Mouse (Mus musculus): ENCODE results near the gene Ndufa13. TPM values are rescaled to one million over a fixed set of nuclear protein-coding genes. Genes with fewer than 3 reads are reported as not detected.
"Not testable (repeated sequence)": the region's sequence is repeated elsewhere in the genome, so short reads cannot be mapped to it uniquely, and the experiment has no call there.

Ndufa13 gene
- 223 and 232 TPM in 2 replicates for total RNA-seq (2014; rRNA removed; ENCODE audit: low replicate concordance)
- 666 and 702 TPM in 2 replicates for polyA plus RNA-seq (2015; fragmentation: Nextera tagmentation; extraction: Ambion mirVana)

DNA sequence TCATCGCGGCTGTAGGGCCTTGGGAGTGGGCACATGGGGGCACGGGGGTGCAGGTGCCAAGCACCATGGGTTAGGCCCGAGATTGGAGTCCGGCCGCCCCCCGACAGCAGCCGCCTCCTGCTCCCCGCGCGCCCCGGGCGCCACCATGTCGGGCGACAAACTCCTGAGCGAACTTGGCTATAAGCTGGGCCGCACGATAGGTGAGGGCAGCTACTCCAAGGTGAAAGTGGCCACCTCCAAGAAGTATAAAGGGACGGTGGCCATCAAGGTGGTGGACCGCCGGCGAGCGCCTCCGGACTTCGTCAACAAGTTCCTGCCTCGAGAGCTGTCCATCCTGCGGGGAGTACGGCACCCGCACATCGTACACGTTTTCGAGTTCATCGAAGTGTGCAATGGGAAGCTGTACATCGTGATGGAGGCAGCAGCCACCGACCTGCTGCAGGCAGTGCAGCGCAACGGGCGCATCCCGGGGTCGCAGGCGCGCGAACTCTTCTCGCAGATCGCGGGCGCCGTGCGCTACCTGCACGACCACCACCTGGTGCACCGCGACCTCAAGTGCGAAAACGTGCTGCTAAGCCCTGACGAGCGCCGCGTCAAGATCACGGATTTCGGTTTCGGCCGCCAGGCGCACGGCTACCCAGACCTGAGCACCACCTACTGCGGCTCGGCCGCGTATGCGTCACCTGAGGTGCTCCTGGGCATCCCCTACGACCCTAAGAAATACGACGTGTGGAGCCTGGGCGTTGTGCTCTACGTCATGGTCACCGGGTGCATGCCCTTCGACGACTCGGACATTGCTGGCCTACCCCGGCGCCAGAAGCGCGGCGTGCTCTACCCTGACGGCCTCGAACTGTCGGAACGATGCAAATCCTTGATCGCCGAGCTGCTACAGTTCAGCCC, at the start of gene Ndufa13, which contains the start of the genes Tssk6 and Yjefn3:
Ndufa13 (minus strand) TSS at position 396 of the 900 bp plus-strand sequence.
Tssk6 (plus strand) TSS at position 22 of the 900 bp plus-strand sequence.
Yjefn3 (minus strand) TSS at position 550 of the 900 bp plus-strand sequence.
- no peaks in the 10 kb centered on the region for H3K9me3 ChIP-seq (replicated peaks; ENCODE audit: control insufficient read depth, low read length)
- H3K4me2 ChIP-seq (ENCODE audit: low read depth, low read length), result peak within 1 kb of the TSS; percentile 75
- H3K36me3 ChIP-seq (replicated peaks; ENCODE audit: control insufficient read depth, insufficient read depth, low read length), result no peaks in the 10 kb centered on the region; the same call in 1 of the 2 replicates
- DNase-seq (ENCODE audit: low spot score) (no peak), ATAC-seq (ENCODE audit: insufficient read depth, low read depth) (peak; percentile 27)
- H3K9ac ChIP-seq (replicated peaks; ENCODE audit: low read depth, low read length), result peak within 1 kb of the TSS; percentile 79
- H3K27me3 ChIP-seq (ENCODE audit: control insufficient read depth, insufficient read depth, low read length), result no peaks in the 10 kb centered on the region
- 0 out of 2 replicates have a peak, but pooled peaks have one; percentile 24 for TF ChIP-seq EP300 (IDR thresholded peaks at IDR 0.05; ENCODE audit: low read depth)
- no peak for TF ChIP-seq CTCF (IDR thresholded peaks at IDR 0.05; ENCODE audit: low read depth)
- H3K4me3 ChIP-seq (ENCODE audit: low read depth, low read length), result peak within 1 kb of the TSS; percentile 77
- H3K27ac ChIP-seq (ENCODE audit: low read depth), result peak within 1 kb of the TSS; percentile 92
- WGBS, result 5% methylated on average over 88 of the region's 89 CpGs
- peaks cover 31% of the 10 kb centered on the region for H3K4me1 ChIP-seq (ENCODE audit: control insufficient read depth, insufficient read depth)

DNA sequence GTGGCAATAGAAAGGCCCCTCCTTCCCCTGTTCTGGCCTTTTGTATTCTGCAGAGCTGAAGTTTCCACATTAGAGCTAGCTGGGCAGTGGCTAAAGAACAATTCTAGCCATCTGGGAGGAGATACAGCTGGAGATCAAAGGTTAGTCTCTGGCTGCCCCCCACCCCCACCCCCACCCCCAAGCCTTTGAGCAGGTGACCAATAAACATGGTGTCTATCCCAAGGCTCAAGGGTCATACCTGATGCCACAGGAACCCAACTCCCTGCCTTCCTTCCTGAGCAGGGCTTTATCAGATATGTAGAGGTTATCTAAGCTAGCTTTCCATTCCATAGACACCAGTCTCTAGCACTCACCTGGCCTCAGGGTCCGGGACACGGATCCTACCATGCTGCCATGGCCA, 47.9 kb upstream of the Ndufa13 start:
- Histone ChIP-seq H3K27me3 (ENCODE audit: control insufficient read depth, insufficient read depth, low read length) (no peaks in the 10 kb centered on the region), H3K36me3 (replicated peaks; ENCODE audit: control insufficient read depth, insufficient read depth, low read length) (peaks cover 25% of the 10 kb centered on the region), H3K4me1 (ENCODE audit: control insufficient read depth, insufficient read depth) (peaks cover 14% of the 10 kb centered on the region), H3K9ac (replicated peaks; ENCODE audit: low read depth, low read length) (no peak overlapping the region), H3K4me2 (ENCODE audit: low read depth, low read length) (no peak overlapping the region), H3K4me3 (ENCODE audit: low read depth, low read length) (no peak overlapping the region), H3K9me3 (replicated peaks; ENCODE audit: control insufficient read depth, low read length) (no peaks in the 10 kb centered on the region), H3K27ac (ENCODE audit: low read depth) (no peak overlapping the region)
- WGBS, result 96% methylated on average over 2 of the region's 2 CpGs
- TF ChIP-seq CTCF (IDR thresholded peaks at IDR 0.05; ENCODE audit: low read depth) (no peak), EP300 (IDR thresholded peaks at IDR 0.05; ENCODE audit: low read depth) (no peak)
- DNase-seq (ENCODE audit: low spot score) (no peak), ATAC-seq (ENCODE audit: insufficient read depth, low read depth) (no peak)

DNA sequence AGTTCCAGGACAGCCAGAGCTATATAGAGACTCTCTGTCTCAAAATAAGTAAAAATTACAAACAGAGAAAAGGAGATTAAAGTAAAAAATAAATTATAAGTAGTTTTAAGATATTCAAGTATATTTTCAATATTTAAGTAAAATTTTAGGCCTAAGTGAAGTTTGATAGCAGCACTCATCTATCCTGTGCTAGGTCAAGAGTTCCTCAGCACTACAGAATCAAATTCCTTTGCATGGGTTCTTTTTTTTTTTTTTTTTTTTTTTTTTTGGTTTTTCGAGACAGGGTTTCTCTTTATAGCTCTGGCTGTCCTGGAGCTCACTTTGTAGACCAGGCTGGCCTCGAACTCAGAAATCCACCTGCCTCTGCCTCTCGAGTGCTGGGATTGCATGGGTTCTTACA, 40.1 kb upstream of the Ndufa13 start:
- not testable (repeated sequence) for ATAC-seq (ENCODE audit: insufficient read depth, low read depth)

DNA sequence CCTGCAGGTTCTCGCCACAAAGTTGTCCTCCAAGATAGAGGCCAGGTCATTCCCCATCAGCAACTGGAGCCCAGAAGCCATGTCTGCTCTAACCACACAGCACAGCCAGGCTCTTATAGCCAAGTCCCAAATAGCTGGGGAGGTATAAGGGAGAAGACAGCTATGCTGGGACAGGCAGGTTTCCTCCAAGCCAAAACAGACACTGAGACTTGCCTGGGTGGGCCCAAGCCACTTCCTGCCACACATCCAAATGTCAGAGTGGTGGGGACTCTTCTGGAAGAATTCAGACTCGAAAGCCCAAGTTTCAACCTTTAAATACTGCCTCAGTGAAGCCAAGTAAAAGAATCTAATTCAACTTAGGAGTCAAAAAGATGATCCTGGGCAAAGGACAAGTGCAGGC, 38.0 kb upstream of the Ndufa13 start:
- no peak overlapping the region for H3K9ac ChIP-seq (replicated peaks; ENCODE audit: low read depth, low read length)
- ATAC-seq (ENCODE audit: insufficient read depth, low read depth), result no peak
- H3K4me1 ChIP-seq (ENCODE audit: control insufficient read depth, insufficient read depth), result peaks cover 74% of the 10 kb centered on the region

More for the DNA sequence above, 40.1 kb upstream of the Ndufa13 start:
- H3K4me3 ChIP-seq (ENCODE audit: low read depth, low read length); H3K27ac ChIP-seq (ENCODE audit: low read depth); H3K36me3 ChIP-seq (replicated peaks; ENCODE audit: control insufficient read depth, insufficient read depth, low read length); H3K9ac ChIP-seq (replicated peaks; ENCODE audit: low read depth, low read length); H3K9me3 ChIP-seq (replicated peaks; ENCODE audit: control insufficient read depth, low read length); H3K27me3 ChIP-seq (ENCODE audit: control insufficient read depth, insufficient read depth, low read length); DNase-seq (ENCODE audit: low spot score); H3K4me2 ChIP-seq (ENCODE audit: low read depth, low read length): not testable (repeated sequence)
- peaks cover 58% of the 10 kb centered on the region for H3K4me1 ChIP-seq (ENCODE audit: control insufficient read depth, insufficient read depth)
- 86% methylated on average over 2 of the region's 3 CpGs for WGBS

DNA sequence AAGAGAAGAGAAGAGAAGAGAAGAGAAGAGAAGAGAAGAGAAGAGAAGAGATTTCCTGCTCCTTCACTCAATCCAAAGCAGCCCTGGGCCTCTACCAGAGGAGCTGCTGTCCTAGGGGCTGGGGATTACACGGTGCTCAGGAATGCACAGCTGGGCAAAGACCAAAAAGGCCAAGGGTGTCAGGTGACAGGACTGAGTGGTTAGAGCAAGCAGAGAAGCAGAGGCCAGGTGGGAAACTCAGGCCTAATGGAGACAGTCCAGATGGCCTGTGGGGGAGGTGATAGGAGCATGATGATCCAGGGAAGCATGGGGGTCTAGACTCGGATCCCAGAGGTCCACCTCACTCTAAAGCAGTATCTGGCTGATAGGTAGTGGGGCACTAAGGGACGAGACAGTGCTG, 37.3 kb upstream of the Ndufa13 start:
- Histone ChIP-seq H3K4me3 (ENCODE audit: low read depth, low read length) (no peak overlapping the region), H3K9ac (replicated peaks; ENCODE audit: low read depth, low read length) (no peak overlapping the region), H3K36me3 (replicated peaks; ENCODE audit: control insufficient read depth, insufficient read depth, low read length) (peaks cover 2% of the 10 kb centered on the region), H3K4me2 (ENCODE audit: low read depth, low read length) (no peak overlapping the region), H3K27me3 (ENCODE audit: control insufficient read depth, insufficient read depth, low read length) (no peaks in the 10 kb centered on the region), H3K27ac (ENCODE audit: low read depth) (peak overlapping the region; percentile 80), H3K4me1 (ENCODE audit: control insufficient read depth, insufficient read depth) (peaks cover 71% of the 10 kb centered on the region), H3K9me3 (replicated peaks; ENCODE audit: control insufficient read depth, low read length) (no peaks in the 10 kb centered on the region)
- ATAC-seq (ENCODE audit: insufficient read depth, low read depth), result peak; percentile 67
- peak; percentile 74 for DNase-seq (ENCODE audit: low spot score)
- TF ChIP-seq CTCF (IDR thresholded peaks at IDR 0.05; ENCODE audit: low read depth) (no peak), EP300 (IDR thresholded peaks at IDR 0.05; ENCODE audit: low read depth) (no peak)
- 21% methylated on average over 3 of the region's 3 CpGs for WGBS

More for the DNA sequence above, 38.0 kb upstream of the Ndufa13 start:
- H3K9me3 ChIP-seq (replicated peaks; ENCODE audit: control insufficient read depth, low read length), result no peaks in the 10 kb centered on the region
- 72% methylated on average over 2 of the region's 2 CpGs for WGBS
- H3K27me3 ChIP-seq (ENCODE audit: control insufficient read depth, insufficient read depth, low read length), result no peaks in the 10 kb centered on the region
- H3K27ac ChIP-seq (ENCODE audit: low read depth), result peak overlapping the region; percentile 80
- H3K4me3 ChIP-seq (ENCODE audit: low read depth, low read length), result no peak overlapping the region
- no peak for DNase-seq (ENCODE audit: low spot score)
- no peak for TF ChIP-seq CTCF (IDR thresholded peaks at IDR 0.05; ENCODE audit: low read depth)
- TF ChIP-seq EP300 (IDR thresholded peaks at IDR 0.05; ENCODE audit: low read depth), result no peak
- H3K4me2 ChIP-seq (ENCODE audit: low read depth, low read length), result no peak overlapping the region
- H3K36me3 ChIP-seq (replicated peaks; ENCODE audit: control insufficient read depth, insufficient read depth, low read length), result peaks cover 2% of the 10 kb centered on the region; the same call in 1 of the 2 replicates
